Mouse (Mus musculus): ENCODE data around the gene Adcy2. TPM values are rescaled to one million over a fixed set of nuclear protein-coding genes. Genes with fewer than 3 reads are reported as not detected.

The Adcy2 gene
- polyA plus RNA-seq, 1 experiment from 2014 or later = 2.5 TPM

DNA sequence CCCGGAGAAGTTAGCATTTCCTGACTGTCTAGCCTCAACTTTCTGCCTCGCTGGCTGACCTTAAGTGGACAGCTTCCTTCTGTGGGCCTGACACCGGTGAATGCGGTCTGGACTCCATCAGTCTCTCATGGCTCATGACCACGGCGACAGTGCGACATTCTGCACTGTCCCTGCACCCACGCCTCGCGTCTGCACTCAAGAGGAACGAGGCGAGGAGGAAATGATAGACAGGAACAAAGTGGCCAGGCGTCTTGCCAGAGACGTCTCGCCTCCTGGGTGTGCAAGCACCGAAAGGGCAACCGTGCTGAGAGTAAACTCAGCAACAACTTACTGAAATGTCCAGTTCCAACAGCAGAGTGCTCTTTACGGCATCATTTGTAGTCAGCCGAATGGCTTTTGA, 427.1 kb downstream of the Adcy2 start:
- Histone ChIP-seq H3K27ac (replicated peaks) (no peak overlapping the region), H3K9ac (replicated peaks) (no peak overlapping the region), H3K9me3 (no peaks in the 10 kb centered on the region), H3K27me3 (no peaks in the 10 kb centered on the region), H3K4me3 (no peak overlapping the region), H3K4me1 (no peaks in the 10 kb centered on the region), H3K4me2 (replicated peaks) (no peak overlapping the region), H3K36me3 (peaks cover 71% of the 10 kb centered on the region)
- no peak for ATAC-seq (ENCODE audit: low FRiP score, low read depth)
- 91% methylated on average over 19 of the region's 19 CpGs for WGBS

Measured in midbrain, embryonic 12.5 days (tissue).